Mouse (Mus musculus) common myeloid progenitor, adult 5-6 weeks (primary cell): Measurements from ENCODE around the gene 2310011J03Rik. TPM values are rescaled to one million over a fixed set of nuclear protein-coding genes. Genes with fewer than 3 reads are reported as not detected.
A peak's percentile ranks its signal among the peaks of the same experiment; 100 is the strongest.

Experiments
- ATAC-seq: replicated peaks from 2 replicates; pipeline ENCODE4 v1.8.0; 2016; ENCODE audit warnings: low read depth, mild to moderate bottlenecking, moderate TSS enrichment, inconsistent platforms; ENCODE audit not compliant: poor library complexity, severe bottlenecking
- total RNA-seq: library from RNA; stranded (forward); fragments of 200-1000, 187-1606 nt; gene quantifications from 2 replicates; pipeline ENCODE4 v1.2.3, GENCODE M21; 2017

2310011J03Rik gene
- total RNA-seq, 1 experiment from 2014 or later: 15.8 TPM

GRCm38 (mm10) chr10:80321014-80321669 lies 805 bp upstream of the 2310011J03Rik start:
- no peak for ATAC-seq

GRCm38 (mm10) chr10:80317011-80317410 lies 3.3 kb downstream of the 2310011J03Rik start:
- ATAC-seq: no peak

GRCm38 (mm10) chr10:80316359-80316781 lies 4.0 kb downstream of the 2310011J03Rik start:
- ATAC-seq: no peak

- ATAC-seq: no peak
These were observed 5.0 kb downstream of the 2310011J03Rik start for GRCm38 (mm10) chr10:80315315-80315714.

GRCm38 (mm10) chr10:80314494-80315001 lies 5.8 kb downstream of the 2310011J03Rik start:
- ATAC-seq: no peak

- ATAC-seq: peak; percentile 52
These were observed 6.6 kb downstream of the 2310011J03Rik start for GRCm38 (mm10) chr10:80313627-80314201.

GRCm38 (mm10) chr10:80312586-80313504 lies 7.5 kb downstream of the 2310011J03Rik start:
- no peak for ATAC-seq

GRCm38 (mm10) chr10:80311560-80311959 lies 8.8 kb downstream of the 2310011J03Rik start:
- ATAC-seq: no peak

- ATAC-seq: peak; percentile 86
These were observed 15.5 kb downstream of the 2310011J03Rik start for GRCm38 (mm10) chr10:80304862-80305261.

- peak; percentile 67 for ATAC-seq
These were observed 15.9 kb downstream of the 2310011J03Rik start for GRCm38 (mm10) chr10:80304458-80304857.

GRCm38 (mm10) chr10:80302471-80302881 lies 17.9 kb downstream of the 2310011J03Rik start:
- ATAC-seq: no peak

GRCm38 (mm10) chr10:80302082-80302355 lies 18.3 kb downstream of the 2310011J03Rik start:
- no peak for ATAC-seq

GRCm38 (mm10) chr10:80301256-80302081 lies 18.9 kb downstream of the 2310011J03Rik start:
- no peak for ATAC-seq

GRCm38 (mm10) chr10:80300672-80301181 lies 19.6 kb downstream of the 2310011J03Rik start:
- no peak for ATAC-seq

GRCm38 (mm10) chr10:80299824-80300223 lies 20.5 kb downstream of the 2310011J03Rik start:
- no peak for ATAC-seq

- no peak for ATAC-seq
These were observed 21.0 kb downstream of the 2310011J03Rik start for GRCm38 (mm10) chr10:80299301-80299700.

- ATAC-seq: no peak
These were observed 21.6 kb downstream of the 2310011J03Rik start for GRCm38 (mm10) chr10:80298571-80299281.

GRCm38 (mm10) chr10:80297526-80298133 lies 22.7 kb downstream of the 2310011J03Rik start:
- no peak for ATAC-seq

- ATAC-seq: no peak
These were observed 23.5 kb downstream of the 2310011J03Rik start for GRCm38 (mm10) chr10:80296824-80297223.
